ENCODE assay signal across 10 mouse cellular contexts in genomic region chr16:23993351-23994321, GRCm38 (mm10). TPM values are rescaled to one million over a fixed set of nuclear protein-coding genes. Genes with fewer than 3 reads are reported as not detected.
A peak's percentile ranks its signal among the peaks of the same experiment; 100 is the strongest.
DNase-seq lines count a peak whose midpoint lies in the region; ATAC-seq lines count a peak whose summit lies in the region.
"Had no signal": no experiment of that assay in that cellular context is flagged by ENCODE, and none has a peak within 500 bp of the region (broad histone marks: within the 10 kb centered on the region; RNA-seq: fewer than 3 reads in every experiment).

No protein-coding gene starts in this region.

- no peak overlapping the region for H3K4me3 ChIP-seq in heart, embryonic 10.5 days
- H3K4me3 ChIP-seq in limb, embryonic 13.5 days: no peak overlapping the region
- no peak overlapping the region for H3K4me3 ChIP-seq in forebrain, embryonic 13.5 days

- intact Hi-C loops in gastrocnemius, postnatal 14 days (cut with DNase I; ENCODE audit: low total_unique reads): no loop called here

- peaks cover 24% of the 10 kb centered on the region for H3K4me1 ChIP-seq in heart, embryonic 10.5 days
- peaks cover 30% of the 10 kb centered on the region for H3K4me1 ChIP-seq in limb, embryonic 13.5 days
- H3K4me1 ChIP-seq in forebrain, embryonic 13.5 days: peaks cover 21% of the 10 kb centered on the region

- 46% methylated on average over 17 of the region's 17 CpGs for WGBS in heart, embryonic 10.5 days
- WGBS in limb, embryonic 13.5 days: 37% methylated on average over 17 of the region's 17 CpGs
- 68% methylated on average over 17 of the region's 17 CpGs for WGBS in forebrain, embryonic 13.5 days

- peak overlapping the region; percentile 32 for H3K4me2 ChIP-seq in limb, embryonic 13.5 days (replicated peaks)
- H3K4me2 ChIP-seq in forebrain, embryonic 13.5 days: no peak overlapping the region

- H3K9ac ChIP-seq in limb, embryonic 13.5 days: no peak overlapping the region
- no peak overlapping the region for H3K9ac ChIP-seq in forebrain, embryonic 13.5 days

- H3K27me3 ChIP-seq in heart, embryonic 10.5 days (ENCODE audit: insufficient read depth, poor library complexity, severe bottlenecking): no peaks in the 10 kb centered on the region
- no peaks in the 10 kb centered on the region for H3K27me3 ChIP-seq in limb, embryonic 13.5 days
- H3K27me3 ChIP-seq in forebrain, embryonic 13.5 days: no peaks in the 10 kb centered on the region

- peak; percentile 34 to 52 for DNase-seq in gastrocnemius, adult 8-10 months (ENCODE audit: low spot score in 2 of 2)
- no peak for DNase-seq in gastrocnemius, postnatal 14 days
- peak; percentile 51 for DNase-seq in heart, embryonic 10.5 days (ENCODE audit: low spot score)
- no peak for DNase-seq in left cerebral cortex, adult 8-10 months (ENCODE audit: low spot score in 2 of 2)
- no peak for DNase-seq in frontal cortex, postnatal 14 days (ENCODE audit: low spot score in 2 of 2)

- no peaks in the 10 kb centered on the region for H3K36me3 ChIP-seq in heart, embryonic 10.5 days
- H3K36me3 ChIP-seq in limb, embryonic 13.5 days: no peaks in the 10 kb centered on the region
- no peaks in the 10 kb centered on the region; the same call in 1 of the 2 replicates for H3K36me3 ChIP-seq in forebrain, embryonic 13.5 days (ENCODE audit: poor library complexity, severe bottlenecking)

- peak overlapping the region; percentile 47; the same call in 1 of the 2 replicates for H3K27ac ChIP-seq in heart, embryonic 10.5 days
- H3K27ac ChIP-seq in limb, embryonic 13.5 days: no peak overlapping the region
- no peak overlapping the region for H3K27ac ChIP-seq in forebrain, embryonic 13.5 days

- ATAC-seq in limb, embryonic 13.5 days (ENCODE audit: low FRiP score, low read depth): no peak
- ATAC-seq in neutrophil, adult 5-6 weeks (ENCODE audit: extremely low read depth, insufficient number of reproducible peaks, low FRiP score, poor library complexity, severe bottlenecking): peak; percentile 4; the same call in 1 of the 2 replicates
- no peak for ATAC-seq in forebrain, embryonic 13.5 days

- H3K9me3 ChIP-seq in heart, embryonic 10.5 days: no peaks in the 10 kb centered on the region
- H3K9me3 ChIP-seq in limb, embryonic 13.5 days: no peaks in the 10 kb centered on the region
- H3K9me3 ChIP-seq in forebrain, embryonic 13.5 days (replicated peaks): no peaks in the 10 kb centered on the region

RNA-seq across cellular contexts. Expression of gene Bcl6, which starts 5.0 kb away (rescaled TPM):
- 10 to 100 TPM; 43.6 to 72.2 (median 55.8) TPM for total RNA-seq in gastrocnemius, adult 8-10 months (2022)
- 10 to 100 TPM; 26.0 to 49.8 TPM for total RNA-seq in gastrocnemius, postnatal 14 days (2021)
- 0.05 and 0.11 TPM in 2 replicates for polyA plus RNA-seq in heart, embryonic 10.5 days (2016; fragmentation: Nextera tagmentation; extraction: Ambion mirVana)
- 1.2 and 1.5 TPM in 2 replicates for polyA plus RNA-seq in limb, embryonic 13.5 days (2015; fragmentation: Nextera tagmentation; extraction: Ambion mirVana)
- 100 and 112 TPM in 2 replicates for total RNA-seq in neutrophil, adult 5-6 weeks (2017)
- total RNA-seq in left cerebral cortex, adult 8-10 months (2022): 10 to 100 TPM; 21.1 to 25.7 (median 24.3) TPM
- polyA plus RNA-seq in forebrain, embryonic 13.5 days (2015; fragmentation: Nextera tagmentation; extraction: Ambion mirVana): 0.81 and 0.84 TPM in 2 replicates
- total RNA-seq: MEL had no signal

RNA-seq across cellular contexts. Expression of gene Gm37419, which starts 5.4 kb away (rescaled TPM):
- total RNA-seq in gastrocnemius, adult 8-10 months (2022): not detected
- not detected for total RNA-seq in gastrocnemius, postnatal 14 days (2021)
- not detected in 2 replicates for polyA plus RNA-seq in heart, embryonic 10.5 days (2016; fragmentation: Nextera tagmentation; extraction: Ambion mirVana)
- not detected in 2 replicates for polyA plus RNA-seq in limb, embryonic 13.5 days (2015; fragmentation: Nextera tagmentation; extraction: Ambion mirVana)
- total RNA-seq in neutrophil, adult 5-6 weeks (2017): not detected in 2 replicates
- total RNA-seq in left cerebral cortex, adult 8-10 months (2022): not detected
- polyA plus RNA-seq in forebrain, embryonic 13.5 days (2015; fragmentation: Nextera tagmentation; extraction: Ambion mirVana): not detected in 2 replicates
- total RNA-seq: left cerebral cortex, postnatal 36 days; MEL had no signal

Comparison
In these comparisons a context has a peak if more than half of its experiments do, and no peak if none do; other contexts are left out.
1. DNase-seq: peak in gastrocnemius, adult 8-10 months (2 of 2) and heart, embryonic 10.5 days (single experiment); none in gastrocnemius, postnatal 14 days (single experiment), left cerebral cortex, adult 8-10 months (0 of 2) and frontal cortex, postnatal 14 days (0 of 2).